Mouse (Mus musculus): ENCODE results near the gene Inpp5k.
"Not testable (repeated sequence)": the region's sequence is repeated elsewhere in the genome, so short reads cannot be mapped to it uniquely, and the experiment has no call there.

DNA sequence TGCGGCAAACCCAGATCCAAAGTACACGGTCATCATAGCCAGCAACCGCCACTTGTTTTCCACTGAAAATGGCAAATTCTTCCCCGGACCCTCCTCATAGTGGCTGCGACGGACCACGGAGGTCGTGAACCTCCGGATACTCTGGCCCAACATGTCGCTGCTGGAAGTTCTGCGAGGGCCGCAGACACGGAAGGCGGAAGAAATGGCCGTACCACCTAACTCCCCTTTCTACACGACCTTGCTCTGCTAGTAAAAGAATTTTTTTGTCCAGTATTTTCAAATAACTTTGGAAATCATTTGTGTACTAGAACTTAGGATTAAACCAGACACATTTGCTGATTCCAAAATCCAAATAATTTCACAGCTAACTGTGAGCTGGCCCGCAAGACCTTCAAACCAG lies 31.0 kb upstream of the Inpp5k start:
- TF ChIP-seq POLR2A (IDR thresholded peaks at IDR 0.05; ENCODE audit: low read depth, low read length); CTCF (conservative IDR thresholded peaks at IDR 0.05 in 1 of 2, IDR thresholded peaks at IDR 0.05 in 1 of 2; ENCODE audit: low read depth in 2 of 2, low read length in 2 of 2); RAD21 (IDR thresholded peaks at IDR 0.05; ENCODE audit: low read depth, low read length); RCOR1 (conservative IDR thresholded peaks at IDR 0.05; ENCODE audit: low read depth, low read length); MAX (IDR thresholded peaks at IDR 0.05; ENCODE audit: low read length); IRF4 (IDR thresholded peaks at IDR 0.05; ENCODE audit: low read depth, low read length): not testable (repeated sequence)

Measured in CH12.LX (cell line).